Mouse (Mus musculus): Measurements from ENCODE around the gene Abcb11. TPM values are rescaled to one million over a fixed set of nuclear protein-coding genes. Genes with fewer than 3 reads are reported as not detected.

Gene Abcb11
- polyA plus RNA-seq, 1 experiment from 2014 or later = 2.8 TPM

DNA sequence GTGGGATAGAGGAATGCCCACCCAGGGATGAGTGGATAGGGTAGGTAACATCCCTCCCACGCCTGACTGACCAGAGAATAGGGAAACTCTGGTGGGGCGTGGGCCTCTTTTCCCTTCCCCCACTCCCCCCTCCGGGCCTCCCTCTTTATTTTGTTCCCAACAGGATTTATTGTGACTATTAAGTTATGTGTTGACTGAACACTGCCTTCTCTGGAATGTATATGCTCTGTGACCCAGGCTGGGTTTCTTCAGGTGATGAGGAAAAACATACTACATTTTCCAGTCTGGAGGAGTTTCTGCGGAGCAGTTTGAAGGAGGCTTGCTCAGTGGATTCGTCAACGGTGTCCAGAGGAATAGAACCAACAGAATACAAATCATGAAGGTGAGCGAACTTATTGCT lies 131.6 kb downstream of the Abcb11 start, which contains the start of gene G6pc2:
Gene G6pc2 (plus strand): TSS at position 301 of the 400 bp plus-strand sequence.
- no peak within 1 kb of the TSS for H3K4me3 ChIP-seq (ENCODE audit: low read depth, low read length)
- no peaks in the 10 kb centered on the region for H3K9me3 ChIP-seq (ENCODE audit: control insufficient read depth)
- H3K4me2 ChIP-seq (replicated peaks; ENCODE audit: low read depth) = no peak within 1 kb of the TSS
- no peak for ATAC-seq
- H3K27me3 ChIP-seq (replicated peaks; ENCODE audit: control insufficient read depth, insufficient read depth, low read length) = no peaks in the 10 kb centered on the region
- H3K4me1 ChIP-seq (replicated peaks; ENCODE audit: control insufficient read depth, insufficient read depth, low read length) = 0 out of 2 replicates have a peak, but pooled peaks cover 3% of the 10 kb centered on the region
- no peak within 1 kb of the TSS for H3K9ac ChIP-seq (ENCODE audit: low read depth, low read length)
- TF ChIP-seq CTCF (IDR thresholded peaks at IDR 0.05; ENCODE audit: low read depth) = no peak
- no peak within 1 kb of the TSS for H3K27ac ChIP-seq (ENCODE audit: low read depth, low read length)
- no peaks in the 10 kb centered on the region for H3K36me3 ChIP-seq (ENCODE audit: control insufficient read depth, insufficient read depth)
- 78% methylated on average over 7 of the region's 7 CpGs for WGBS

DNA sequence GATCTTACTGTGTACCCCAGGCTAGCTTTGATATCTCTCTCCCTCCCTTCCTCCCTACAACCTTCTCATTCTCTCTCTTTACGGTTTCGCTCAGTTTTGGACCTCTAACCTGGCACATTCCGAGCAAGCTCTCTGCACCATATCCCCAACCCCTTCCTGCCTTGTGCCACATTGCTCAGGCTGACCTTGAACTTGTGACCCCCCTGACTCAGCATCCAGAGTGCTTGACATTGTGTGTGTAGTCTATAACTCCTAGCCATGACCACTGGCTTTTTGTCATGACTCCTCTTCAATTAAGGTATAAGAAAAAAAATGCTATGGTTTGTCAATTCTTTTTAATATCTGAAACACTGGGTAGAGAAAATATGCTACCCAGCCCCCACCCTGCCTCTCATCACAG lies 132.7 kb downstream of the Abcb11 start:
- H3K4me1 ChIP-seq (replicated peaks; ENCODE audit: control insufficient read depth, insufficient read depth, low read length) = 0 out of 2 replicates have a peak, but pooled peaks cover 3% of the 10 kb centered on the region
- H3K4me2 ChIP-seq (replicated peaks; ENCODE audit: low read depth) = no peak overlapping the region
- no peaks in the 10 kb centered on the region for H3K9me3 ChIP-seq (ENCODE audit: control insufficient read depth)
- H3K36me3 ChIP-seq (ENCODE audit: control insufficient read depth, insufficient read depth) = no peaks in the 10 kb centered on the region
- no peak overlapping the region for H3K27ac ChIP-seq (ENCODE audit: low read depth, low read length)
- TF ChIP-seq CTCF (IDR thresholded peaks at IDR 0.05; ENCODE audit: low read depth) = no peak
- H3K4me3 ChIP-seq (ENCODE audit: low read depth, low read length) = no peak overlapping the region
- H3K9ac ChIP-seq (ENCODE audit: low read depth, low read length) = no peak overlapping the region
- no peaks in the 10 kb centered on the region for H3K27me3 ChIP-seq (replicated peaks; ENCODE audit: control insufficient read depth, insufficient read depth, low read length)
- 89% methylated on average over 3 of the region's 3 CpGs for WGBS
- no peak for ATAC-seq

DNA sequence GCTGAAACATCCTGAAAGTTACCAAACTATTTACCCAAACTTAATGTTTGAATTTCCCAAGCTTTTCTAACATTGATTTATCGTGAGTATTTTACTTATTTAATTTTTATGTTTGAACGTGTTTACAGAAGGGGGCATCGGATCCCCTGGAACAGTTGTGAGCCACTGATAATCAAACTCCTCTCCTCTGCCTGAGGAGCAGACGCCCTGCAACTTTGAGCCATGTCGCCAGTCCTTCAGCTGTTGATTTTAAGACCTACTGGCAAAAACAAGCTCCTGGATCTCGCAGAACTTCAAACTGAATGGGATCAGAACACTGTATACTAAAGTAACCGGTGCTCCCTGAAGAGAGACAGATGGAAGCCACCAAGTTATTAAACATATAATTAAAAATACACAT lies 135.9 kb downstream of the Abcb11 start:
- no peak overlapping the region for H3K9ac ChIP-seq (ENCODE audit: low read depth, low read length)

DNA sequence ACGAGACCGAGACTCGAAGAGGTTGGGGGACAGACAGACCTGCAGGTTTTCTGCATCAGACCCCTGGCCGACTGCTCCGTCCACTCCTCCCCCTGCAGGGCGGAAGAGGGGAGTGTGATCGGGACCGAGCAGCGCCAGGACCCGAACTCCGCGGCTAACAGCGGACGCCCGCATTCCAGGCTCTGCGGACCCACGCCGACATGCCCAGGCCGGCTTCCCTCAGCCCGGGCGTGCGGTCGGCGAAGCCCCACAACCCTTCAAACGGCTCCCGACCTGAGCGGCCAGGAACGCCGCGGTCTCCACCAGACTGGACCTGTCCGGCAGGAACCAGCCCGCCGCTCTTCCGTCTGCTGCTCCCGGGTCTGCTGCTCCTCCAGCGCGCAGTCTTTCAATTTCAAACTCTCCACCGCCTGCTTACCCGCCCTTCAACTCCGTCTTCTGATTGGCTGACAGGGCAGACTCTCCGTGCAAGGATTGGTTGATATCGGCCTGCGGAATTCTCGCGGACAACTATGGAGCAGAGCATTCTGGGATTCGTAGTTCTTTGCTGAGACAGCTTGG lies 136.5 kb downstream of the Abcb11 start, which contains the start of gene Spc25:
Gene Spc25 (minus strand): TSS at position 404 of the 561 bp plus-strand sequence.
- TF ChIP-seq CTCF (IDR thresholded peaks at IDR 0.05; ENCODE audit: low read depth) = peak; percentile 51
- Histone ChIP-seq H3K27me3 (replicated peaks; ENCODE audit: control insufficient read depth, insufficient read depth, low read length) (no peaks in the 10 kb centered on the region), H3K4me3 (ENCODE audit: low read depth, low read length) (peak within 1 kb of the TSS; percentile 94), H3K9ac (ENCODE audit: low read depth, low read length) (peak within 1 kb of the TSS; percentile 73), H3K4me2 (replicated peaks; ENCODE audit: low read depth) (peak within 1 kb of the TSS; percentile 90), H3K4me1 (replicated peaks; ENCODE audit: control insufficient read depth, insufficient read depth, low read length) (0 out of 2 replicates have a peak, but pooled peaks cover 3% of the 10 kb centered on the region), H3K27ac (ENCODE audit: low read depth, low read length) (peak within 1 kb of the TSS; percentile 78), H3K9me3 (ENCODE audit: control insufficient read depth) (no peaks in the 10 kb centered on the region), H3K36me3 (ENCODE audit: control insufficient read depth, insufficient read depth) (peaks cover 10% of the 10 kb centered on the region)
- ATAC-seq = peak; percentile 98
- under 1% methylated on average over 45 of the region's 46 CpGs for WGBS

More for the DNA sequence above, 135.9 kb downstream of the Abcb11 start:
- Histone ChIP-seq H3K36me3 (ENCODE audit: control insufficient read depth, insufficient read depth) (0 out of 2 replicates have a peak, but pooled peaks cover 4% of the 10 kb centered on the region), H3K27ac (ENCODE audit: low read depth, low read length) (no peak overlapping the region), H3K27me3 (replicated peaks; ENCODE audit: control insufficient read depth, insufficient read depth, low read length) (no peaks in the 10 kb centered on the region), H3K9me3 (ENCODE audit: control insufficient read depth) (no peaks in the 10 kb centered on the region), H3K4me3 (ENCODE audit: low read depth, low read length) (peak overlapping the region; percentile 94), H3K4me2 (replicated peaks; ENCODE audit: low read depth) (peak overlapping the region; percentile 90), H3K4me1 (replicated peaks; ENCODE audit: control insufficient read depth, insufficient read depth, low read length) (0 out of 2 replicates have a peak, but pooled peaks cover 3% of the 10 kb centered on the region)
- no peak for ATAC-seq
- 17% methylated on average over 7 of the region's 7 CpGs for WGBS
- TF ChIP-seq CTCF (IDR thresholded peaks at IDR 0.05; ENCODE audit: low read depth) = no peak

DNA sequence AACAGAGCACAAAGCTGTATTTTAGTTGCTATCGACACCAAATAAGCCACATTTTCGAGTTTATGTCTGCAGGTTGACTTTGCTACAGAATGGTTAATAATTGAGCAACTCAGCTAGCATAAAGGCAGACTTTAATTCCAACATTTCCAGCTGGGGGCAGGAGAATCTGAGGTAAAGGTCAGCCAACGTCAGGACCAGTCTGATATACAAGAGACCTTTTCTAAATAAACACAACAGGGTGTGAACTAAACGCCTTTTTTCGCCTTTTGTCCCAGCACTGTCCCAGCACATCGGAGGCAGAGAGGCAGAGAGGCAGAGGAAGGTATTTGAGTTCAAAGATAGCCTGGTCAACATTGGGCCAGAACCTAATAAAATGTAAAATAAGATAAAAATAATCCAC lies 137.2 kb downstream of the Abcb11 start:
- Histone ChIP-seq H3K4me1 (replicated peaks; ENCODE audit: control insufficient read depth, insufficient read depth, low read length) (0 out of 2 replicates have a peak, but pooled peaks cover 3% of the 10 kb centered on the region), H3K9ac (ENCODE audit: low read depth, low read length) (peak overlapping the region; percentile 73; the same call in 1 of the 2 replicates), H3K27me3 (replicated peaks; ENCODE audit: control insufficient read depth, insufficient read depth, low read length) (no peaks in the 10 kb centered on the region), H3K4me3 (ENCODE audit: low read depth, low read length) (peak overlapping the region; percentile 94), H3K36me3 (ENCODE audit: control insufficient read depth, insufficient read depth) (peaks cover 12% of the 10 kb centered on the region), H3K4me2 (replicated peaks; ENCODE audit: low read depth) (peak overlapping the region; percentile 90), H3K27ac (ENCODE audit: low read depth, low read length) (no peak overlapping the region), H3K9me3 (ENCODE audit: control insufficient read depth) (no peaks in the 10 kb centered on the region)
- WGBS = 5% methylated on average over 6 of the region's 6 CpGs
- ATAC-seq = no peak
- TF ChIP-seq CTCF (IDR thresholded peaks at IDR 0.05; ENCODE audit: low read depth) = 0 out of 2 replicates have a peak, but pooled peaks have one; percentile 8

DNA sequence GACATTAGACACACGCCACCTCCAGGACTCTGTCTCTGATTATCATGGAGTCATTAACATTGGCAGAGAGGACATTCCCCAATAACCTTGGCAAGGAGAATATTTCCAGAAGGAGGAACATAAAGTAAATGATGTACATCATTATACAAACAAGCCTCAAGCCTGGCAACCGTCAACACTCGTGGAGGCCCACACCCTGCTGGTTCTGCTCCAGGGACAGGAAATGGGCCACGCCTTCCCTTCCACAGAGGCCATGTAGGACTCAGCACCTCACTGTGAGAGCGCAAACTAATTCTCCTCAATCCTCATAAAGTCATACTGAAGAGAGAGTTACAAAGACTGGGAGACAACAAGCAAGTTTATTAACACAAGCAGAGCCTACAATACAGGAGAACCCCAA lies 148.9 kb downstream of the Abcb11 start:
- Histone ChIP-seq H3K9ac (ENCODE audit: low read depth, low read length) (no peak overlapping the region), H3K27ac (ENCODE audit: low read depth, low read length) (no peak overlapping the region), H3K9me3 (ENCODE audit: control insufficient read depth) (no peaks in the 10 kb centered on the region), H3K4me2 (replicated peaks; ENCODE audit: low read depth) (no peak overlapping the region), H3K27me3 (replicated peaks; ENCODE audit: control insufficient read depth, insufficient read depth, low read length) (no peaks in the 10 kb centered on the region), H3K36me3 (ENCODE audit: control insufficient read depth, insufficient read depth) (peaks cover 22% of the 10 kb centered on the region; the same call in 1 of the 2 replicates), H3K4me1 (replicated peaks; ENCODE audit: control insufficient read depth, insufficient read depth, low read length) (no peaks in the 10 kb centered on the region), H3K4me3 (ENCODE audit: low read depth, low read length) (no peak overlapping the region)
- no peak for TF ChIP-seq CTCF (IDR thresholded peaks at IDR 0.05; ENCODE audit: low read depth)
- WGBS = 66% methylated on average over 5 of the region's 5 CpGs
- ATAC-seq = no peak

All from intestine, postnatal 0 days (tissue).